Mouse (Mus musculus): ENCODE measurements around the gene Ccsap. TPM values are rescaled to one million over a fixed set of nuclear protein-coding genes. Genes with fewer than 3 reads are reported as not detected.
"Not testable (repeated sequence)": the region's sequence is repeated elsewhere in the genome, so short reads cannot be mapped to it uniquely, and the experiment has no call there.

The Ccsap gene
- polyA plus RNA-seq, 1 experiment from 2014 or later, result 7.4 TPM

GRCm38 (mm10) chr8:123813173-123813891, 46.7 kb downstream of the Ccsap start:
- no peak overlapping the region for H3K4me2 ChIP-seq (replicated peaks)
- 76% methylated on average over 16 of the region's 16 CpGs for WGBS

DNA sequence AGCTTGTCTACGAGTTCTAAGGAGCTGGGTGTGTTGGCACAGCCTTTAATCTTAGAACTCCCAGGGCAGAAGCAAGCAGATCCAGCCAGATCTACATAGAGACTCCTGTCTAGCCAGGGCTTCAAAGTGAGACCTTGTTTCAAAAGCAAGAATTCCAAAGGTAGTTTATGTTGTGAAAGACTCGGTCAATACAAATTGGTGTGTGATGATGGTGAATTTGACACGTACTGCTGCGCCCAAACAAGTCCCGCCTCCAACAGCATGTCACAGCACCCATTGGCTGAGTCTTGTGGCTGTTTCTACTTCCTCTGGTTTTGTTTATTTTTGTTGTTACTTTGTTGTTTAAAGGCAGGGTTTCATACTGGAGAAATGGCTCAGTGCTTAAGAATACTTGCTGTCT, 47.8 kb downstream of the Ccsap start:
- ATAC-seq (ENCODE audit: insufficient number of reproducible peaks, insufficient read depth, low FRiP score, low TSS enrichment), result no peak
- peaks cover 10% of the 10 kb centered on the region for H3K4me1 ChIP-seq
- WGBS, result 90% methylated on average over 5 of the region's 5 CpGs

More at GRCm38 (mm10) chr8:123813173-123813891, 46.7 kb downstream of the Ccsap start:
- Histone ChIP-seq H3K9ac (no peak overlapping the region), H3K27ac (peak overlapping the region; percentile 27; the same call in 1 of the 2 replicates), H3K4me3 (no peak overlapping the region), H3K27me3 (no peaks in the 10 kb centered on the region), H3K36me3 (peaks cover 10% of the 10 kb centered on the region; the same call in 1 of the 2 replicates), H3K4me1 (peaks cover 3% of the 10 kb centered on the region; the same call in 1 of the 2 replicates), H3K9me3 (no peaks in the 10 kb centered on the region)
- no peak for ATAC-seq (ENCODE audit: insufficient number of reproducible peaks, insufficient read depth, low FRiP score, low TSS enrichment)

GRCm38 (mm10) chr8:123809342-123809741, 50.7 kb downstream of the Ccsap start:
- not testable (repeated sequence) for H3K4me3 ChIP-seq; H3K9ac ChIP-seq; H3K9me3 ChIP-seq; H3K27ac ChIP-seq; H3K36me3 ChIP-seq; H3K27me3 ChIP-seq; ATAC-seq (ENCODE audit: insufficient number of reproducible peaks, insufficient read depth, low FRiP score, low TSS enrichment); H3K4me2 ChIP-seq (replicated peaks)
- WGBS, result 87% methylated on average over 4 of the region's 4 CpGs
- peaks cover 23% of the 10 kb centered on the region for H3K4me1 ChIP-seq

More for the DNA sequence above, 47.8 kb downstream of the Ccsap start:
- H3K36me3 ChIP-seq, result 0 out of 2 replicates have a peak, but pooled peaks cover 3% of the 10 kb centered on the region
- H3K9me3 ChIP-seq, result no peaks in the 10 kb centered on the region
- H3K27ac ChIP-seq, result no peak overlapping the region
- H3K4me3 ChIP-seq, result no peak overlapping the region
- H3K27me3 ChIP-seq, result no peaks in the 10 kb centered on the region
- H3K4me2 ChIP-seq (replicated peaks), result no peak overlapping the region
- no peak overlapping the region for H3K9ac ChIP-seq

- Histone ChIP-seq H3K9ac (no peak overlapping the region), H3K9me3 (no peaks in the 10 kb centered on the region), H3K4me3 (no peak overlapping the region), H3K36me3 (no peaks in the 10 kb centered on the region), H3K4me2 (replicated peaks) (no peak overlapping the region), H3K27ac (no peak overlapping the region), H3K4me1 (peaks cover 23% of the 10 kb centered on the region), H3K27me3 (no peaks in the 10 kb centered on the region)
- ATAC-seq (ENCODE audit: insufficient number of reproducible peaks, insufficient read depth, low FRiP score, low TSS enrichment), result no peak
- WGBS, result 77% methylated on average over 7 of the region's 7 CpGs
Measured at GRCm38 (mm10) chr8:123808671-123809070, 51.3 kb downstream of the Ccsap start.

- H3K4me3 ChIP-seq, result no peak overlapping the region
- H3K27ac ChIP-seq, result no peak overlapping the region
- WGBS, result 74% methylated on average over 6 of the region's 6 CpGs
- H3K27me3 ChIP-seq, result no peaks in the 10 kb centered on the region
- H3K9me3 ChIP-seq, result no peaks in the 10 kb centered on the region
- H3K4me1 ChIP-seq, result peaks cover 23% of the 10 kb centered on the region
- no peaks in the 10 kb centered on the region for H3K36me3 ChIP-seq
- ATAC-seq (ENCODE audit: insufficient number of reproducible peaks, insufficient read depth, low FRiP score, low TSS enrichment), result no peak
- H3K9ac ChIP-seq, result peak overlapping the region; percentile 39; the same call in 1 of the 2 replicates
- H3K4me2 ChIP-seq (replicated peaks), result peak overlapping the region; percentile 86; the same call in 1 of the 2 replicates
Measured at GRCm38 (mm10) chr8:123807852-123808573, 52.0 kb downstream of the Ccsap start.

DNA sequence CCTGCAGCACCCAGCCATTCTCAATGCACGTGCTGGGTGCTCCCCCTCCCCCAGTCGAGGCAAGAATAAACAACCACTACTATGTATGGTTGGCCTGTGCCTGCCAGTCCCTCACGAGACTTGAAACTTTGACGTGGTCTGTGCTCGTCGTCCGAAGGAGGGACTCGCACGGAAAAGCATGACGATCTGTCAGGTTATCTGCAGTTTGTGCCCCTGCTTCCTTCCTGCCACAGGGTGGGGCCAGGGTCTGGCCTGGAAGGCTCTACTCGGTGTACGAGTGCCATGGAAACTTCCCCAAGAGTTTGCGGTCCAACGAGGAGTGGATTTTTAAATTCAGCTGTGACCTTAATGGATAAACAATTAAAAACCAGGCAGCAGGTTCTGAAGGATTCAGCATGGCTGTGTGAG, 53.0 kb downstream of the Ccsap start:
- H3K4me3 ChIP-seq, result peak overlapping the region; percentile 83
- 10% methylated on average over 14 of the region's 14 CpGs for WGBS
- ATAC-seq (ENCODE audit: insufficient number of reproducible peaks, insufficient read depth, low FRiP score, low TSS enrichment), result no peak; the same call in 1 of the 2 replicates
- H3K36me3 ChIP-seq, result no peaks in the 10 kb centered on the region
- H3K9me3 ChIP-seq, result no peaks in the 10 kb centered on the region
- peaks cover 23% of the 10 kb centered on the region for H3K4me1 ChIP-seq
- peak overlapping the region; percentile 39 for H3K9ac ChIP-seq
- peak overlapping the region; percentile 86 for H3K4me2 ChIP-seq (replicated peaks)
- no peaks in the 10 kb centered on the region for H3K27me3 ChIP-seq
- H3K27ac ChIP-seq, result no peak overlapping the region

- no peaks in the 10 kb centered on the region for H3K36me3 ChIP-seq
Measured at GRCm38 (mm10) chr8:123806374-123806935, 53.6 kb downstream of the Ccsap start.

GRCm38 (mm10) chr8:123805718-123806373, 54.2 kb downstream of the Ccsap start, which contains the start of gene Rab4a:
TSS of gene Rab4a (plus strand) at chr8:123805985.
- no peaks in the 10 kb centered on the region for H3K36me3 ChIP-seq
- H3K27ac ChIP-seq, result peak within 1 kb of the TSS; percentile 80
- H3K4me3 ChIP-seq, result peak within 1 kb of the TSS; percentile 83
- peak; percentile 93 for ATAC-seq (ENCODE audit: insufficient number of reproducible peaks, insufficient read depth, low FRiP score, low TSS enrichment)
- H3K4me1 ChIP-seq, result peaks cover 20% of the 10 kb centered on the region
- H3K9ac ChIP-seq, result peak within 1 kb of the TSS; percentile 78
- under 1% methylated on average over 47 of the region's 48 CpGs for WGBS
- H3K4me2 ChIP-seq (replicated peaks), result peak within 1 kb of the TSS; percentile 86
- no peaks in the 10 kb centered on the region for H3K27me3 ChIP-seq
- no peaks in the 10 kb centered on the region for H3K9me3 ChIP-seq

More at GRCm38 (mm10) chr8:123806374-123806935, 53.6 kb downstream of the Ccsap start:
- WGBS, result 3% methylated on average over 12 of the region's 12 CpGs
- Histone ChIP-seq H3K9ac (peak overlapping the region; percentile 78), H3K4me3 (peak overlapping the region; percentile 83), H3K27ac (peak overlapping the region; percentile 80; the same call in 1 of the 2 replicates), H3K4me2 (replicated peaks) (peak overlapping the region; percentile 86), H3K27me3 (no peaks in the 10 kb centered on the region), H3K9me3 (no peaks in the 10 kb centered on the region), H3K4me1 (peaks cover 23% of the 10 kb centered on the region)
- ATAC-seq (ENCODE audit: insufficient number of reproducible peaks, insufficient read depth, low FRiP score, low TSS enrichment), result no peak

DNA sequence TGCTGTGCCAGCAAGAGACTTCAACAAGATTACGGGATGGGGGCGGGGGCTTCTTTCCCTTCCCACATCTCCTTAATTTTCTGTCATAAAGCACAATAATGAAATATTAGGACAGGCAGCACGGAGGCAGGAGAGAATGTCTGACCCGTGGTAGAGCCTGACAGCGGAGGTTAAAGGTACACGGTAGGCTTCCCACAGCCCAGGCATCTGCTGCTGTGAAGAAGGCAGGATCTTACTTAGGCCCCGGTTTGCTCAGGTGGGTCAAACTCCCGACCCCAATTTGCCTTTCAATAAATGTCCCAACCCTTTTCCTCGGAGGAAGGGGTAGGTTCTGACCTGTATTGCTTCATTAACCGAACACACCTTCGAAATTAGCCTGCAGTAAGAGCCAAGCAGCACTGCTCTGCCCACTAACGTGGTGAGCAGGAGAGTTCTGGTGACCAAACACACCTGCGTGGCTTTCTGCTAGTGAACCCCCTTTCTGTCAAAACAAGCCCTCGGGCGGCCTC, 54.7 kb downstream of the Ccsap start:
- Histone ChIP-seq H3K27me3 (no peaks in the 10 kb centered on the region), H3K36me3 (no peaks in the 10 kb centered on the region), H3K9me3 (no peaks in the 10 kb centered on the region), H3K27ac (peak overlapping the region; percentile 78), H3K4me2 (replicated peaks) (peak overlapping the region; percentile 86), H3K4me3 (peak overlapping the region; percentile 83), H3K4me1 (peaks cover 20% of the 10 kb centered on the region), H3K9ac (peak overlapping the region; percentile 78)
- 11% methylated on average over 15 of the region's 15 CpGs for WGBS
- no peak for ATAC-seq (ENCODE audit: insufficient number of reproducible peaks, insufficient read depth, low FRiP score, low TSS enrichment)

GRCm38 (mm10) chr8:123804586-123804985, 55.4 kb downstream of the Ccsap start:
- Histone ChIP-seq H3K9me3 (no peaks in the 10 kb centered on the region), H3K4me1 (peaks cover 20% of the 10 kb centered on the region), H3K27ac (no peak overlapping the region), H3K36me3 (no peaks in the 10 kb centered on the region), H3K4me2 (replicated peaks) (no peak overlapping the region), H3K4me3 (no peak overlapping the region), H3K9ac (no peak overlapping the region), H3K27me3 (no peaks in the 10 kb centered on the region)
- WGBS, result 84% methylated on average over 7 of the region's 7 CpGs
- ATAC-seq (ENCODE audit: insufficient number of reproducible peaks, insufficient read depth, low FRiP score, low TSS enrichment), result no peak

- Histone ChIP-seq H3K36me3 (no peaks in the 10 kb centered on the region), H3K4me3 (no peak overlapping the region), H3K4me1 (peaks cover 26% of the 10 kb centered on the region), H3K9ac (no peak overlapping the region), H3K9me3 (no peaks in the 10 kb centered on the region), H3K27me3 (no peaks in the 10 kb centered on the region), H3K4me2 (replicated peaks) (no peak overlapping the region), H3K27ac (no peak overlapping the region)
- ATAC-seq (ENCODE audit: insufficient number of reproducible peaks, insufficient read depth, low FRiP score, low TSS enrichment), result no peak
- 80% methylated on average over 1 of the region's 1 CpGs for WGBS
Measured at GRCm38 (mm10) chr8:123803639-123804038, 56.4 kb downstream of the Ccsap start.
